Mouse (Mus musculus) liver, embryonic 11.5 days (tissue): ENCODE data around the gene Ehd2. TPM values are rescaled to one million over a fixed set of nuclear protein-coding genes. Genes with fewer than 3 reads are reported as not detected.

Source experiments
- ATAC-seq: fragments of 200-750 bp; cut with Nextera tagmentation; replicated peaks from 2 replicates; pipeline ENCODE4 v1.8.0; 2017; ENCODE audit warnings: moderate number of reproducible peaks, mild to moderate bottlenecking, moderate TSS enrichment, moderate library complexity; ENCODE audit not compliant: low FRiP score
- DNase-seq: peaks from one replicate; pipeline ENCODE4 v3.0.0-alpha.2; 2017; ENCODE audit warnings: low spot score
- H3K27ac ChIP-seq: fragments of 300-500 bp; sonication (generic); 2 replicates; pipeline ENCODE4 v1.5.1; 2014; ENCODE audit warnings: mild to moderate bottlenecking, low read depth, low read length, control low read depth
- H3K27me3 ChIP-seq: fragments of 300-500 bp; sonication (generic); replicated peaks from 2 replicates; pipeline ENCODE4 v1.6.1; 2014; ENCODE audit warnings: low read length, mixed read lengths; ENCODE audit not compliant: control insufficient read depth, insufficient read depth
- H3K36me3 ChIP-seq: fragments of 300-500 bp; sonication (generic); 2 replicates; pipeline ENCODE4 v1.6.1; 2014; ENCODE audit warnings: mild to moderate bottlenecking, low read length, moderate library complexity, mixed read lengths; ENCODE audit not compliant: control insufficient read depth, insufficient read depth
- H3K4me1 ChIP-seq: fragments of 300-500 bp; sonication (generic); replicated peaks from 2 replicates; pipeline ENCODE4 v1.6.1; 2014; ENCODE audit warnings: low read length, mixed read lengths; ENCODE audit not compliant: control insufficient read depth, insufficient read depth
- H3K4me2 ChIP-seq: fragments of 300-500 bp; sonication (generic); 2 replicates; pipeline ENCODE4 v1.6.1; 2014; ENCODE audit warnings: mild to moderate bottlenecking, control low read depth, moderate library complexity
- H3K4me3 ChIP-seq: fragments of 300-500 bp; sonication (generic); 2 replicates; pipeline ENCODE4 v1.5.1; 2014; ENCODE audit warnings: low read depth, low read length, control low read depth
- H3K9ac ChIP-seq: fragments of 300-500 bp; sonication (generic); 2 replicates; pipeline ENCODE4 v1.6.1; 2014; ENCODE audit warnings: low read depth, low read length, control low read depth
- H3K9me3 ChIP-seq: fragments of 300-500 bp; sonication (generic); 2 replicates; pipeline ENCODE4 v1.6.1; 2016; ENCODE audit warnings: low read length, inconsistent platforms, mixed read lengths; ENCODE audit not compliant: control insufficient read depth
- WGBS: fragments of 180-500 bp; shearing (Covaris S2); extraction: QIAGEN DNeasy Blood & Tissue Kit; methylation state at CpG from one replicate; pipeline ENCODE4 v1.1.7; 2014; 5-methylcytosine and 5-hydroxymethylcytosine counted together
- polyA plus RNA-seq: library from polyadenylated mRNA; unstranded; fragments of >200 nt; fragmentation: Nextera tagmentation; extraction: Ambion mirVana; gene quantifications from 2 replicates; pipeline ENCODE4 v1.2.1, GENCODE M21; 2014

Ehd2 gene
- polyA plus RNA-seq, 1 experiment from 2014 or later, result 7.5 TPM

DNA sequence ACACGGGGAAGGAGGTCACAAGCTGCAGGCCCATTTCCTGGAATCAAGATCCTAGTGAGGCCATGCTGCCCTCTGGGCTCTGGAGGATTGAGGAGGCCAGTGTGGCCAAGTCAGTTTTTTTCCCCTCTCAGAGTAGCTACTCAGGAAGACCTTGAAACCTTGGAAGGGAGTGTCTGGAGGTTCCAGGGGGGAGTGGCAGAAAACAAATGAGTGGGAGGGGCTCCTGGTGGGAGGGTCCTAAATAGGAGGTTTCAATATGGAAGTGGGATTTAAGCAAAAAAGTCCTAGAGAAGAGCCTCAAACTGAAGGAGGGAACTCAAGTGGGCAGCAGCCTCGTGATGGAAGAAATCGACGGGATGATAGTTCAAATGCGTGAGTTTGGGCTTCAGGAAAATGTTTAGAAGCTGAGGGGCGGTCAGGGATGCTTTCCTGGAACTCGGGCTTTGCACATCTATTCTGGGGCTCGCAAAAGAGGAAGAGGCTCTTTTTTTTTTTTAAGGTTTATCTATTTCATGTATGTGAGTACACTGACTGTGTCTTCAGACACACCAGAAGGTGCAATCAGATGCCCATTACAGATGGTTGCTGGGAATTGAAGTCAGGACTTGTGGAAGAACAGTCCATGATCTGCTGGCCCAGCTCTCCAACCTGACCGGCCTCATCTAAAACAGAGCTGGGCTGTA lies 65.9 kb downstream of the Ehd2 start:
- DNase-seq, result no peak
- no peak overlapping the region for H3K4me3 ChIP-seq
- H3K4me2 ChIP-seq, result no peak overlapping the region
- H3K9me3 ChIP-seq, result no peaks in the 10 kb centered on the region
- H3K36me3 ChIP-seq, result no peaks in the 10 kb centered on the region
- H3K27ac ChIP-seq, result no peak overlapping the region
- no peaks in the 10 kb centered on the region for H3K27me3 ChIP-seq
- no peak overlapping the region for H3K9ac ChIP-seq
- no peak for ATAC-seq
- no peaks in the 10 kb centered on the region for H3K4me1 ChIP-seq
- WGBS, result 57% methylated on average over 9 of the region's 9 CpGs

Other genes with a start within 250 kb of the Ehd2 start
- gene Obox5, start 217.4 kb downstream of the Ehd2 start, polyA plus RNA-seq, result not detected in 2 replicates
- not detected in 2 replicates for gene Obox6, start 127.9 kb downstream of the Ehd2 start, polyA plus RNA-seq
- gene Crx, start 87.6 kb downstream of the Ehd2 start, polyA plus RNA-seq, result not detected in 2 replicates
- gene Crxos, start 85.0 kb downstream of the Ehd2 start, polyA plus RNA-seq, result not detected in 2 replicates
- 557 and 609 TPM in 2 replicates for gene Selenow, start 45.2 kb downstream of the Ehd2 start, polyA plus RNA-seq
- gene Nop53, start 21.5 kb downstream of the Ehd2 start, polyA plus RNA-seq, result 217 and 219 TPM in 2 replicates
- 5.3 and 7.3 TPM in 2 replicates for gene Bicra, start 80.4 kb upstream of the Ehd2 start, polyA plus RNA-seq
- not detected in 2 replicates for gene Zfp541, start 94.2 kb upstream of the Ehd2 start, polyA plus RNA-seq
- 167 and 174 TPM in 2 replicates for gene Napa, start 130.9 kb upstream of the Ehd2 start, polyA plus RNA-seq
- 20.2 and 20.7 TPM in 2 replicates for gene Kptn, start 152.3 kb upstream of the Ehd2 start, polyA plus RNA-seq
- 0.07 and 0.18 TPM in 2 replicates for gene Slc8a2, start 162.3 kb upstream of the Ehd2 start, polyA plus RNA-seq
- 14.2 and 17.7 TPM in 2 replicates for gene Meis3, start 207.5 kb upstream of the Ehd2 start, polyA plus RNA-seq